Mouse (Mus musculus) heart, embryonic 12.5 days (tissue): ENCODE measurements around the gene Tpst2. TPM values are rescaled to one million over a fixed set of nuclear protein-coding genes. Genes with fewer than 3 reads are reported as not detected.

Source experiments
- ATAC-seq: fragments of 200-750 bp; cut with Nextera tagmentation; 2 replicates; pipeline ENCODE4 v1.8.0; 2017; ENCODE audit warnings: moderate TSS enrichment, moderate library complexity; ENCODE audit not compliant: insufficient number of reproducible peaks, low FRiP score
- H3K27ac ChIP-seq: fragments of 300-500 bp; sonication (generic); 2 replicates; pipeline ENCODE4 v1.5.1; 2016; ENCODE audit warnings: mild to moderate bottlenecking, moderate library complexity; ENCODE audit not compliant: poor library complexity, severe bottlenecking
- H3K27me3 ChIP-seq: fragments of 300-500 bp; sonication (generic); replicated peaks from 2 replicates; pipeline ENCODE4 v1.6.1; 2016; ENCODE audit warnings: mild to moderate bottlenecking, moderate library complexity
- H3K36me3 ChIP-seq: fragments of 300-500 bp; sonication (generic); 2 replicates; pipeline ENCODE4 v1.6.1; 2016; ENCODE audit warnings: mild to moderate bottlenecking, moderate library complexity
- H3K4me1 ChIP-seq: fragments of 300-500 bp; sonication (generic); replicated peaks from 2 replicates; pipeline ENCODE4 v1.6.1; 2016; ENCODE audit warnings: mild to moderate bottlenecking
- H3K4me2 ChIP-seq: fragments of 300-500 bp; sonication (generic); 2 replicates; pipeline ENCODE4 v1.6.1; 2016; ENCODE audit warnings: mild to moderate bottlenecking, moderate library complexity
- H3K4me3 ChIP-seq: fragments of 300-500 bp; sonication (generic); 2 replicates; pipeline ENCODE4 v1.5.1; 2016; ENCODE audit warnings: mild to moderate bottlenecking
- H3K9ac ChIP-seq: fragments of 300-500 bp; sonication (generic); 2 replicates; pipeline ENCODE4 v1.6.1; 2016; ENCODE audit warnings: mild to moderate bottlenecking, moderate library complexity
- H3K9me3 ChIP-seq: fragments of 300-500 bp; sonication (generic); replicated peaks from 2 replicates; pipeline ENCODE4 v1.6.1; 2016; ENCODE audit warnings: mild to moderate bottlenecking, moderate library complexity
- WGBS: fragments of 180-500 bp; shearing (Covaris S2); methylation state at CpG from one replicate; pipeline ENCODE4 v1.1.7; 2016; 5-methylcytosine and 5-hydroxymethylcytosine counted together
- polyA plus RNA-seq: library from polyadenylated mRNA; unstranded; fragments of >200 nt; fragmentation: Nextera tagmentation; extraction: Ambion mirVana; gene quantifications from 2 replicates; pipeline ENCODE4 v1.2.1, GENCODE M21; 2016

Tpst2 gene
- polyA plus RNA-seq, 1 experiment from 2014 or later: 36.4 TPM

DNA sequence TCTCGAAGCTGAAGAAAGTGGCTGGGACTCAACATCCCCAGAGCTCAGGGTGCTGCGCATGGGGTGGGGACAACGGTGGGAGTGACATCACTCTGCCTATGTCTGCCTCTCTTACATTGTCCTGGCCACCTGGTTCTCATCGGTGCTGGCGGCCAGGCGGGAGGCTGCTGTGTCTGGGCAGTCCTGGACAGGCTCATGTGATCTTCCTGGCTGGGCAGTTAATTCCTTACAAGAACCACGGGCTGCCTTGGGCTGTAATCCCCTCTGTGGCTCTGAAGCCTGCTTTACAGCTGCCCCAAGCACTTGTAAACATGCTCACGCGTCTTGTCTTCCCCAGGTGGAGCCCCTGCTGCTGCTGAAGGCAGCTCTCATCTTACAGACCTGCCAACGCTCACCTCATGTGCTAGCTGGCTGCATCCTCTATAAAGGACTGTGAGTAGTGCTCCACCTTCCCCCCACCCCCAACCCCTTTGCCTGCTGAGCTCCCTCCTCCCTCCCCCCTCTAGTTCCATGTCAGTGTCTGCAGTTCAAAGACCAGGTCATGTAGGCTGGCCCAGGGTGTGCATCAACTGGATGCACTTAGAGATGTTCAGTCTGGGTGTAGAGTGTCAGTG, 87.8 kb downstream of the Tpst2 start:
- Histone ChIP-seq H3K4me3 (no peak overlapping the region), H3K27me3 (peaks cover 6% of the 10 kb centered on the region), H3K27ac (no peak overlapping the region), H3K4me2 (no peak overlapping the region), H3K4me1 (peaks cover 9% of the 10 kb centered on the region), H3K9me3 (no peaks in the 10 kb centered on the region), H3K9ac (no peak overlapping the region), H3K36me3 (peaks cover 63% of the 10 kb centered on the region)
- WGBS: 71% methylated on average over 10 of the region's 10 CpGs
- no peak for ATAC-seq

Other genes with a start within 250 kb of the Tpst2 start
- 0.57 and 0.64 TPM in 2 replicates for gene Cryba4, start 24.2 kb upstream of the Tpst2 start, polyA plus RNA-seq
- 0.46 and 0.67 TPM in 2 replicates for gene Crybb1, start 20.9 kb upstream of the Tpst2 start, polyA plus RNA-seq
- 21.6 and 22.3 TPM in 2 replicates for gene Tfip11, start 49.7 kb downstream of the Tpst2 start, polyA plus RNA-seq
- gene Srrd, start 66.3 kb downstream of the Tpst2 start, polyA plus RNA-seq: 23.8 and 25.2 TPM in 2 replicates
- 19.0 and 20.2 TPM in 2 replicates for gene Hps4, start 66.4 kb downstream of the Tpst2 start, polyA plus RNA-seq
- 0.10 and 0.24 TPM in 2 replicates for gene Gm6583, start 79.3 kb downstream of the Tpst2 start, polyA plus RNA-seq
- gene Asphd2, start 118.2 kb downstream of the Tpst2 start, polyA plus RNA-seq: 3.0 and 3.4 TPM in 2 replicates
- not detected in 2 replicates for gene Gm6588, start 172.7 kb downstream of the Tpst2 start, polyA plus RNA-seq